Mouse (Mus musculus) left cerebral cortex, postnatal 25 days (tissue): ENCODE results near the gene Ccl1. TPM values are rescaled to one million over a fixed set of nuclear protein-coding genes. Genes with fewer than 3 reads are reported as not detected.

Experiments
- DNase-seq, 2 experiments: peaks; one replicate each; pipeline ENCODE4 v3.0.0; 2022; ENCODE audit warnings: low spot score in 2 of 2, mixed read lengths in 1 of 2
- intact Hi-C: fragments of 180-260 bp; cut with DNase I; formaldehyde crosslinking; loops from one replicate; pipeline ENCODE4 v1.15.1; 2025
- total RNA-seq, 2 experiments: library from RNA; stranded (reverse); gene quantifications; 2 replicates each; pipeline ENCODE4 v1.2.3; 2021

Ccl1 gene
- total RNA-seq, 2 experiments from 2014 or later: not detected

- intact Hi-C loops: no loop called here
- no peak for DNase-seq
These were observed 89.0 kb downstream of the Ccl1 start for GRCm38 (mm10) chr11:82216531-82216930.

GRCm38 (mm10) chr11:82214405-82214804, 91.1 kb downstream of the Ccl1 start:
- no peak for DNase-seq
- intact Hi-C loops: no loop called here

GRCm38 (mm10) chr11:82206960-82207488, 98.5 kb downstream of the Ccl1 start:
- intact Hi-C loops: no loop called here
- no peak for DNase-seq

GRCm38 (mm10) chr11:82205221-82205620, 100.3 kb downstream of the Ccl1 start:
- intact Hi-C loops: no loop called here
- peak in 1 of 2 experiments; percentile 7 for DNase-seq

- DNase-seq: no peak
- intact Hi-C loops: no loop called here
These were observed 101.8 kb downstream of the Ccl1 start for GRCm38 (mm10) chr11:82203706-82204105.

- DNase-seq: no peak
- intact Hi-C loops: no loop called here
These were observed 107.7 kb downstream of the Ccl1 start for GRCm38 (mm10) chr11:82197774-82198173.

- intact Hi-C loops: no loop called here
- no peak for DNase-seq
These were observed 110.5 kb downstream of the Ccl1 start for GRCm38 (mm10) chr11:82194980-82195379.

GRCm38 (mm10) chr11:82193826-82194225, 111.7 kb downstream of the Ccl1 start:
- intact Hi-C loops: no loop called here
- DNase-seq: peak in 1 of 2 experiments; percentile 30

GRCm38 (mm10) chr11:82189782-82190563, 115.5 kb downstream of the Ccl1 start:
- intact Hi-C loops: no loop called here
- no peak for DNase-seq

GRCm38 (mm10) chr11:82185684-82186083, 119.8 kb downstream of the Ccl1 start:
- intact Hi-C loops: no loop called here
- no peak for DNase-seq

- intact Hi-C loops: no loop called here
- no peak for DNase-seq
These were observed 122.1 kb downstream of the Ccl1 start for GRCm38 (mm10) chr11:82183281-82183935.

- DNase-seq: no peak
- intact Hi-C loops: no loop called here
These were observed 123.1 kb downstream of the Ccl1 start for GRCm38 (mm10) chr11:82182401-82182800.

- DNase-seq: no peak
- intact Hi-C loops: no loop called here
These were observed 124.2 kb downstream of the Ccl1 start for GRCm38 (mm10) chr11:82181331-82181730.

GRCm38 (mm10) chr11:82178161-82178560, 127.3 kb downstream of the Ccl1 start:
- intact Hi-C loops: no loop called here
- no peak for DNase-seq

- DNase-seq: peak; percentile 51 to 56
- intact Hi-C loops: loop anchor here (1.0 to 2.0 kb wide), 2 partner anchors 129 to 181 kb away; no protein-coding TSS in a partner anchor
These were observed 127.8 kb downstream of the Ccl1 start for GRCm38 (mm10) chr11:82177711-82178110.

- intact Hi-C loops: loop anchor here (2.0 kb wide), 1 partner anchor 540 kb away; no protein-coding TSS in a partner anchor
These were observed 130.7 kb downstream of the Ccl1 start for GRCm38 (mm10) chr11:82174794-82175193.

GRCm38 (mm10) chr11:82173491-82173890, 132.0 kb downstream of the Ccl1 start:
- DNase-seq: no peak
- intact Hi-C loops: no loop called here

More at GRCm38 (mm10) chr11:82174794-82175193, 130.7 kb downstream of the Ccl1 start:
- DNase-seq: peak; percentile 55 to 67

- intact Hi-C loops: no loop called here
- DNase-seq: no peak
These were observed 134.0 kb downstream of the Ccl1 start for GRCm38 (mm10) chr11:82171316-82172071.

GRCm38 (mm10) chr11:82169456-82169855, 136.0 kb downstream of the Ccl1 start:
- intact Hi-C loops: no loop called here
- DNase-seq: no peak

GRCm38 (mm10) chr11:82168308-82168707, 137.2 kb downstream of the Ccl1 start:
- DNase-seq: no peak
- intact Hi-C loops: no loop called here
